Mouse (Mus musculus) E14TG2a.4 (cell line): Measurements from ENCODE around the gene Ikzf2.

Source experiments
- CTCF ChIP-seq: conservative IDR thresholded peaks from 2 replicates; pipeline ENCODE4 v1.5.1; 2014; ENCODE audit warnings: low read length
- NANOG ChIP-seq: IDR thresholded peaks from 2 replicates; pipeline ENCODE4 v1.6.1; 2014; ENCODE audit warnings: borderline replicate concordance, low read length, mixed read lengths
- POU5F1 ChIP-seq: IDR thresholded peaks from 2 replicates; pipeline ENCODE4 v1.6.1; 2014; ENCODE audit warnings: low read length, borderline replicate concordance

- TF ChIP-seq CTCF (no peak), POU5F1 (no peak), NANOG (no peak)
Observed at GRCm38 (mm10) chr1:69630508-69630907, 56.5 kb downstream of the Ikzf2 start.
